Mouse (Mus musculus): ENCODE data around the gene Nhlrc2.

Gene Nhlrc2

DNA sequence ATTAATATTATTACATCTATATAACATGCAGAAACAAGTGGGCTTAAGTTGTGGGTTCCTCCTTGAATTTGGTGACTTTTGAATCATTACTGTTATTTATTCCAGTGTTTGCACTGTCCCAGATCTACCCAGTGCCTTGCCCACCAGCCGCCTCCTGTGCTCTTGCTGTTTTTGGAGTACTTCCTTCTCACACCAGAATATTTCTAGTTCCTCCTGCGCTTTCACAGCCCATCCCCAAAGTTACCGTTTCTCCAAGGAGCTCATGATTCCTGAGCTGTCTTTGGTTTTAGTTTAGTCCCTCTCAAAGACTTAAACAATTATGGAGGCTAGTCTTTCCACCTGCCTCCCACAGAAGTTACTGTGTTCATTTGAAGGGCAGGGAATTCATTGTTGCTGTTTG is 15.4 kb downstream of the Nhlrc2 start:
- in situ Hi-C loops (cut with MboI; ENCODE audit: low sequenced_read_pairs) = no loop called here

DNA sequence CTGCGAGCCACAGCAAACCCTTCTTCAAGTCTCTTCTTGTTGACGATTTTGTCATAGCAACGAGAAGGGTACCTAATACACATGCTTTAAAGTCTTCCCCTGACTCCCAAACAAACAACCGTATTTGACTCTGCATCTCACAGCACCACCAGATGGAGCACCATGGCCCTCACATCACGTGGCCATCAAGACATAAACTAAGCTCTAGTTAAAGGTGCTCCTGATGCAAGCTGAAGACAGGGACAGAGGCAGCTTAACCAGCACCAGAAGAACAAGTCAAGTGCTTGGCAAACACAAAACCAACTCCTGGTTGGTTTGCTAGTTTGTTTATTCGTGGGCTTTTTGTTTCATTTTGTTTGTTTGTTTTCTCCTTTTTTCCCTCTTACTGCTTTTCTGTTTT is 17.3 kb downstream of the Nhlrc2 start:
- in situ Hi-C loops (cut with MboI; ENCODE audit: low sequenced_read_pairs) = no loop called here

DNA sequence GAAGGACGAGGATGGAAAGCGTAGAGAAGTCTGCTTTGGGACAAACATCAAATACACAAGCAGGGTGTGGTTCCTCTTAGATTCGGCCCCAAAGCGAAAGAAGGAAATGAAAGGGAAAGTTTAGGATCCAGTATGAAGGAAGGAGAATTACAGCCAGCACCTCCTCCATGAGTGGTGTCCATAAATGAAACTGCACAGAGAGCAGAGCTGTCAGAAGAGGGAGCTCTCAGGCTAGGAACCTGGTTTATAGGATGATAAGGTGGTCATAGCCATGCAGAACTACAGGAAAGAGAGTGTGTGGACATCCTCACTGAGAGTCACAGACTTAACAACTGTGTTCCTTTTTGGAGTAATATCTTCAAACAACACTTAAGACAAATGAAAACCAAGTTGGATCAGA is 18.0 kb downstream of the Nhlrc2 start:
- in situ Hi-C loops (cut with MboI; ENCODE audit: low sequenced_read_pairs) = no loop called here

- in situ Hi-C loops (cut with MboI; ENCODE audit: low sequenced_read_pairs) = no loop called here
Observed at GRCm38 (mm10) chr19:56566940-56567339, 18.9 kb downstream of the Nhlrc2 start.

GRCm38 (mm10) chr19:56570781-56571180 is 22.7 kb downstream of the Nhlrc2 start:
- in situ Hi-C loops (cut with MboI; ENCODE audit: low sequenced_read_pairs) = no loop called here

DNA sequence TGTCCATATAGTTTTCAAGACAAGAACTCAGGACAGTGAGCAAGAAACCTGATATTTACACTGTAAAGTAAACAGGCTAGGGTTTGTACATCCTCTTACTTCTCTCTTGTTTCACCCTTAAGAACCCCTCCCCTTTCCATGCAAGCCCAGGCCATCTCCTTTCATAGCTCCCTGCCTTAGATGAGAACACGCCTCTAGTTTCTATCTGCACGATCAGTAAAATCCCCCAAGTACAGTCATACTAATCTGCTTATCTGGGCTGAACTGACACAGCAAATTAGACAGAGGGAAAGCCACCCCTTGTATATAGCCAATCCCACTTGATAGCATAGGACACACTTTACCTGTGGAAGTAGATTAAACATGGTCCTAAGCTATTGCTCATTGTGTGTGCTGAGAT is 23.2 kb downstream of the Nhlrc2 start:
- in situ Hi-C loops (cut with MboI; ENCODE audit: low sequenced_read_pairs) = no loop called here

GRCm38 (mm10) chr19:56571913-56572312 is 23.9 kb downstream of the Nhlrc2 start:
- in situ Hi-C loops (cut with MboI; ENCODE audit: low sequenced_read_pairs) = no loop called here

- in situ Hi-C loops (cut with MboI; ENCODE audit: low sequenced_read_pairs) = no loop called here
Observed at GRCm38 (mm10) chr19:56573184-56573583, 25.1 kb downstream of the Nhlrc2 start.

GRCm38 (mm10) chr19:56577801-56578200 is 29.7 kb downstream of the Nhlrc2 start:
- in situ Hi-C loops (cut with MboI; ENCODE audit: low sequenced_read_pairs) = no loop called here

DNA sequence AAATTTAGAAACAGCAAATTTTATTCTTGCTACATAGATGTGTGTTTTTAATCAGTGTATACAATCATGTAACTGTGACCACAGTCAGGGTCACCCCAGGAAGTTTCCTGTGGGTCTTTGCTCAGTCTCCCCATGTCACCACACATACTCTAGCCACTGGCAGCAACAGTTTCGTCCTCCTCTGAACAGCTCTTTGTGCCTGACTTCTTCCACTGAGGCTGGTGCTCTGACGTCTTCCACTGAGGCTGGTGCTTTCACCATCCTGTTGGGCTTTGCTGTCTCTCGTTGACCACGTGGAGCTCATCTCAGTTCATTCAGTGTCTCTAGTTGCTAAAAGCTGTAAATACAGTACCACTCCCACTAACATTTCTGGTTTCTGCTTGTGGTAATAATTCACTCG is 33.9 kb downstream of the Nhlrc2 start:
- in situ Hi-C loops (cut with MboI; ENCODE audit: low sequenced_read_pairs) = no loop called here

- in situ Hi-C loops (cut with MboI; ENCODE audit: low sequenced_read_pairs) = no loop called here
Observed at GRCm38 (mm10) chr19:56583785-56584184, 35.7 kb downstream of the Nhlrc2 start.

GRCm38 (mm10) chr19:56584288-56584687 is 36.2 kb downstream of the Nhlrc2 start:
- in situ Hi-C loops (cut with MboI; ENCODE audit: low sequenced_read_pairs) = no loop called here

- in situ Hi-C loops (cut with MboI; ENCODE audit: low sequenced_read_pairs) = no loop called here
Observed at GRCm38 (mm10) chr19:56586320-56586719, 38.3 kb downstream of the Nhlrc2 start.

- in situ Hi-C loops (cut with MboI; ENCODE audit: low sequenced_read_pairs) = no loop called here
Observed at GRCm38 (mm10) chr19:56588205-56588626, 40.2 kb downstream of the Nhlrc2 start.

DNA sequence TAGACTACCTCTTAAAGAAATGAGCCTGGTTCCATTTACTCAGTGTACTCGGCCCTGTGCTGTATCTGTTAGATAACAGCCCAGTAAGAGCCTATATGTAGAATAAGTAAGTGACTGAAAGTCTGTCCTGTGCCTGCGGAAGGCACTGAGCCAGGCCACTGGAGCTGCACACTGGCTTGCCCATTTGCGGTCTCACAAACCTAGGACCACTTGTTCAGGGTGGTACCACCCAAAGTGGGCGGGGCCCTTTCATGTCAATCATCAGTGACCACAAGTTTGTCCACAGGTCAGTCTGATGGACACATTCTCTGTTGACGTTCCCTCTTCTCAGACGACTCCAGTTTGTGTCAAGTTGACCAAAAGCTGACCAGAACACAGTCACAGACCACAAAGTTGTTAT is 40.9 kb downstream of the Nhlrc2 start:
- in situ Hi-C loops (cut with MboI; ENCODE audit: low sequenced_read_pairs) = no loop called here

GRCm38 (mm10) chr19:56589455-56589854 is 41.4 kb downstream of the Nhlrc2 start:
- in situ Hi-C loops (cut with MboI; ENCODE audit: low sequenced_read_pairs) = no loop called here

- in situ Hi-C loops (cut with MboI; ENCODE audit: low sequenced_read_pairs) = no loop called here
Observed at GRCm38 (mm10) chr19:56590250-56590649, 42.2 kb downstream of the Nhlrc2 start.

GRCm38 (mm10) chr19:56592472-56592871 is 44.4 kb downstream of the Nhlrc2 start:
- in situ Hi-C loops (cut with MboI; ENCODE audit: low sequenced_read_pairs) = no loop called here

- in situ Hi-C loops (cut with MboI; ENCODE audit: low sequenced_read_pairs) = no loop called here
Observed at GRCm38 (mm10) chr19:56599996-56600395, 51.9 kb downstream of the Nhlrc2 start.

- in situ Hi-C loops (cut with MboI; ENCODE audit: low sequenced_read_pairs) = no loop called here
Observed at GRCm38 (mm10) chr19:56600797-56601196, 52.7 kb downstream of the Nhlrc2 start.

GRCm38 (mm10) chr19:56601901-56602347 is 53.9 kb downstream of the Nhlrc2 start:
- in situ Hi-C loops (cut with MboI; ENCODE audit: low sequenced_read_pairs) = no loop called here

DNA sequence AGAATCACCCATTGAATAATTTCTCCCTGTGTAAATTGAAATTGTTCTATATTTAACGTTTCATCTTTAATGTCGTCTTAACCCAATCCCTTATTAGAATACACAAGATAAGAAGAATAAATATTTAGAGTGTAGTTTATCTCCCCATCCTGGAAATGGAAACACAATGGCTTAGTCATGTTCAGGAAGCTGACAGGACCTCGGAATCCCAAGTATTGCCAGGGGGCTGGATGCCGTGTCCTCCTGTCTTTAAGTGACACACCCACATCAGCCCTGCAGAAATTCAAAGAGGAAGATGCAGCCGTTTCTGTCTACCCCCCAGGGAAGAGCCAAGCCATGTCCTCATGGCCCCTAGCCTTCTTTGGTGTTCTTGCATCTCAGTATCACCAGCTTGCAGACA is 60.9 kb downstream of the Nhlrc2 start:
- in situ Hi-C loops (cut with MboI; ENCODE audit: low sequenced_read_pairs) = no loop called here

- in situ Hi-C loops (cut with MboI; ENCODE audit: low sequenced_read_pairs) = no loop called here
Observed at GRCm38 (mm10) chr19:56614131-56614530, 66.1 kb downstream of the Nhlrc2 start.

- in situ Hi-C loops (cut with MboI; ENCODE audit: low sequenced_read_pairs) = no loop called here
Observed at GRCm38 (mm10) chr19:56618845-56619244, 70.8 kb downstream of the Nhlrc2 start.

Measured in CH12F3 (cell line).